Mouse (Mus musculus): Measurements from ENCODE around the gene Sp2.

DNA sequence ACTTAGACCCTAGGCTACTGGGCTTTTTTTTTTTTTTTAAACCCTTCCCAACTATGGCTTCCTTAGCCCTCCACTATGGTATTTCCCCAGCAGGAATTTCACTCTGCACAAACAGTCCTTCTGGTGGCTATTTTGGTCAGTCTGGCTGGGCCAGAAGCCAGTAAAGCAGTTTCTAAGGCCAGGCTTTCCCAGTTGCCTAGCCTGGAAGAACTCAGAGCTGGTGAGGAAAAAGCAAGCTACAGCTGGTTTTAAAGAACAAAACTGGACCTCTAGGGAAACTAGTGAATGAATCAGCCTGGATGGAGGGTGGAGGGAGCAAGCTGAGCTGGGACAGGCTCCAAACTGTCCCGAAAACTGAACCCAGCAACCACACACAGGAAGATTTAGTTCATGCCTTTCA lies 13.0 kb downstream of the Sp2 start:
- TF ChIP-seq CTCF (IDR thresholded peaks at IDR 0.05; ENCODE audit: extremely low read depth, insufficient read depth, insufficient read length, insufficient replicate concordance) (no peak), POLR2A (IDR thresholded peaks at IDR 0.05; ENCODE audit: low read depth, low read length) (no peak)
